Mouse (Mus musculus): ENCODE data around the gene Rtf2. TPM values are rescaled to one million over a fixed set of nuclear protein-coding genes. Genes with fewer than 3 reads are reported as not detected.
A peak's percentile ranks its signal among the peaks of the same experiment; 100 is the strongest.

Rtf2 gene
- 15.3 and 57.1 TPM in 2 replicates for polyA plus RNA-seq (2012; ENCODE audit: insufficient read depth, low replicate concordance)

DNA sequence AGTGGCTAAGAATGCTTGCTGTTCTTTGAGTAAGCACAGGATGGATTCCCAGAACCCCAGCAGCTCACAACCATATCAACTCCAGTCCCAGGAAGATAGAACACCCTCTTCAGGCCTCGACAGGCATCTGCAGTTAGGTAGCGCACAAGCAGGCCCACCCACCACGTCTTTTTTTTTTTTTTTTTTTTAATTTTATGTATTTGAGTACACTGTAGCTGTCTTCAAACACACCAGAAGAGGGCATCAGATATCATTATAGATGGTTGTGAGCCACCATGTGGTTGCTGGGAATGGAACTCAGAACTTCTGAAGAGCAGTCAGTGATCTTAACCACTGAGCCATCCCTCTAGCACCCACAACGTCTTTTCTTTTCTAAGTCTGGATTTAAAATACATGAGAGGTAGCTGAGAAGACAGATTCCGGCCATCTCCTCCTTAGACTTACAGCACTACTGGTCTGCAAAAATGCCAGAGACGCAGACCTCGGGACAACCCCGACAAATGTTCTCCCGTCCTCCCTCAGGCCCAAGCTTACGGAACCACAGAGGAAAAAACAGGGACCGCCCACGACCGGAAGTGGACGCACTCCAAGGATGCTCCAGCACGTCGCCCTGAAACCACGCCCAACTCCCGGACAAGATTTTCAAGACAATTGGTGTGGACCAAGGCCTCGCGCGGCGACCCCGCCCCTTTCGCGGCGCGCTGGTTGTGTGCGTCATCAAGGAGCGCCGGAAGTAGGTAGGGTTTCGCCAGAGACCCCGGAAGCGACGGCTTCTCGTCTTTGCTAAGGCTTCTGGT lies at the start of gene Rtf2:
TSS of gene Rtf2 (plus strand) at position 714 of the 797 bp plus-strand sequence.
- peak within 1 kb of the TSS; percentile 99 for H3K4me3 ChIP-seq (replicated peaks)
- H3K4me1 ChIP-seq, result peaks cover 74% of the 10 kb centered on the region
- H3K27me3 ChIP-seq (replicated peaks), result no peaks in the 10 kb centered on the region
- no peaks in the 10 kb centered on the region for H3K9me3 ChIP-seq
- peaks cover 32% of the 10 kb centered on the region for H3K36me3 ChIP-seq (replicated peaks; ENCODE audit: low read length)
- TF ChIP-seq FLI1 (IDR thresholded peaks at IDR 0.05; ENCODE audit: low read length), result peak; percentile 86
- TF ChIP-seq GATA1 (IDR thresholded peaks at IDR 0.05; ENCODE audit: borderline replicate concordance, low read length), result no peak

DNA sequence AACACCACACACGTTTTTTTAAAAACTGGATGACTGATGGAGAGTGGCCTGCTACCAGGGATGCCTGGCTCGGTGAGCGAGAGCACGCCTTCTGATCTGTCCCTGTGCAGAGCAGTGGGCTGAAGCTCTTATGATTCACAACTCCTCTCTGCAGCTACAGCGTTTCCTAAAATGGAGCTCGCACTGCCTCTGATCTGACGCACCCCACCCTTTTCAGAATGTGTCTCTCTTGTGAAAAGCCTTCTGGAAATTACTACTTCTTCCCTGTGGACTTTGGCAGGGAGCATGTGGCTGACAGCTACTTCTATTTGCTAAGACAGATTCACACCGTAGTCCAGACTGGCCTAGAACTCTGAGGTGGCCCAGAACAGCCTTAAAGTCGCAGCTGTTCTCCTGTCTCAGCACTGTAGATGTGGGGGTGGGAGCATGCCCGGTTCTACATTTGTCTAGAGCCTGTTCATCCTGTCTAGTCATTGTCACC lies 48.3 kb upstream of the Rtf2 start:
- no peak for TF ChIP-seq GATA1 (IDR thresholded peaks at IDR 0.05; ENCODE audit: borderline replicate concordance, low read length)
- no peak for TF ChIP-seq FLI1 (IDR thresholded peaks at IDR 0.05; ENCODE audit: low read length)
- peaks cover 73% of the 10 kb centered on the region for H3K4me1 ChIP-seq

DNA sequence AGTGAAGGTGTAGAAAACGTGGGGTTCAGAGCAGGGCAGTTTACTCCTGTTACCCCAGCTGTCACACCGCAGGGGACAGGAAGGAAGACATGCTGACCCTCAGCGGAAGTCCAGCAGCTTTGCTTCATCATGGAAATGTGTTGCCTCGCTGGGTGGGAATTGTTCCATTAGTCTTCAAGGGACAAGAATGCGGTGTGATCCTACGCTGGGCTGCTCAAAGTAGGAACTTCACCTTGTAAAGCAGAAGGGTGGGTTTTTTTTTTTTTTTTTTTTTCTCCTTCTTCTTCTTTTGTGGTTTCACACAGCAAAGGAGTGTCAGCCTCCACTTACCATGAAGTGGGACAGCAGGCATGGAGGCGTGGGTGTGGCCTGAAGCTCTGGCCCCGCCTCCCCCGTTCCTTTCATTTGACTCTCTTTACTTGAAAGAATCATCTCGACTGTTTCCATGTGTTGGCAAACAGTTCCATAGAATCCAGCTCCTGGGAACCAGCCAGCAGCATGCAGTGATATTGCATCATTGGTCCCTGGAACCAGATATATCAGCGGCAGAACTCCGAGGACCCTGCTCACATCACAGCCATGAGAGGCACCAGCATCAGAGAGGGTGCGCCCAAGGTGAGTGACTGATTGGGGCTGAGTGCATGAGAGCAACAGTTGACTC lies 46.8 kb upstream of the Rtf2 start, which contains the start of gene Cass4:
TSS of gene Cass4 (plus strand) at position 404 of the 661 bp plus-strand sequence.
- Histone ChIP-seq H3K9me3 (no peaks in the 10 kb centered on the region), H3K36me3 (replicated peaks; ENCODE audit: low read length) (peaks cover 30% of the 10 kb centered on the region), H3K4me1 (peaks cover 82% of the 10 kb centered on the region), H3K4me3 (replicated peaks) (peak within 1 kb of the TSS; percentile 94), H3K27me3 (replicated peaks) (no peaks in the 10 kb centered on the region)
- no peak for TF ChIP-seq GATA1 (IDR thresholded peaks at IDR 0.05; ENCODE audit: borderline replicate concordance, low read length)
- TF ChIP-seq FLI1 (IDR thresholded peaks at IDR 0.05; ENCODE audit: low read length), result no peak

More for the DNA sequence above, 48.3 kb upstream of the Rtf2 start:
- peaks cover 2% of the 10 kb centered on the region; the same call in 1 of the 2 replicates for H3K9me3 ChIP-seq
- peaks cover 22% of the 10 kb centered on the region for H3K36me3 ChIP-seq (replicated peaks; ENCODE audit: low read length)
- H3K27me3 ChIP-seq (replicated peaks), result no peaks in the 10 kb centered on the region
- peak overlapping the region; percentile 33 for H3K4me3 ChIP-seq (replicated peaks)

DNA sequence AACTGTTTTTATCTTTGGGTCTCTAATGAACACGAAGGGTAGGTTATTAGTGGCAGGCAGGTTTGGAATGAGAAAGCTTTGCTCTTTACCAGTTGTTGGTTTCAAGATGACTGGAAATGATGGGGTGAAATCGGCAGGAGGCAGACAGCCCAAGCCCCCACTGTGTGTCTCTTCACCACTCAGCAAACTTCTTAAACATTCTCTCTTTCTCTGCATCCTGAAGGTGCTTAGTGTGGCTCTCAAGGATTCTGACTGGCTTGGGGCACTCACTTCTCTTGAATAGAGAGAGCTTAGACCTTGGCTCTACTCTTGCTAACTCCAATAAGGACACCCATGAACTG lies 46.3 kb upstream of the Rtf2 start:
- H3K4me3 ChIP-seq (replicated peaks), result peak overlapping the region; percentile 94

DNA sequence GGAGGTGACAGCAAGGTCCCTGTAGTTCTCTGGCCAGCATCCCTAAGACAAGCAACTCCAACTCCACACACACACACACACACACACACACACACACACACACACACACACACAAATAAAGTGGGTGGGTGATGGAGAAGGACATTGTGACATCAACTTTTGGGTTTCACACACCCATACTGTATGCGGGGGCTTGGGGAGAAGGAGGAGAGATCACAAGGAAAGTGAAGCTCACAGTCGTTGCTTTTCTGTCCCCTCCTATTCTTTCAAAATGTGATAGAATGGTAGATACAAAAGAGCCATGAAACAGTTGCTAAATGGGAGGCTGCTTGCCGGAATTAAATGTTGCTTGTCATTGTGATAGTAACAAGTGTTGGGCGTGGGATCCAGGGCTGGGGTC lies 45.7 kb upstream of the Rtf2 start:
- Histone ChIP-seq H3K36me3 (replicated peaks; ENCODE audit: low read length) (peaks cover 42% of the 10 kb centered on the region), H3K4me1 (peaks cover 93% of the 10 kb centered on the region), H3K27me3 (replicated peaks) (no peaks in the 10 kb centered on the region), H3K4me3 (replicated peaks) (peak overlapping the region; percentile 94), H3K9me3 (no peaks in the 10 kb centered on the region)
- TF ChIP-seq GATA1 (IDR thresholded peaks at IDR 0.05; ENCODE audit: borderline replicate concordance, low read length) (no peak), FLI1 (IDR thresholded peaks at IDR 0.05; ENCODE audit: low read length) (no peak)

More for the DNA sequence above, 46.3 kb upstream of the Rtf2 start:
- Histone ChIP-seq H3K9me3 (no peaks in the 10 kb centered on the region), H3K27me3 (replicated peaks) (no peaks in the 10 kb centered on the region), H3K4me1 (peaks cover 87% of the 10 kb centered on the region), H3K36me3 (replicated peaks; ENCODE audit: low read length) (peaks cover 35% of the 10 kb centered on the region)
- no peak for TF ChIP-seq GATA1 (IDR thresholded peaks at IDR 0.05; ENCODE audit: borderline replicate concordance, low read length)
- no peak for TF ChIP-seq FLI1 (IDR thresholded peaks at IDR 0.05; ENCODE audit: low read length)

DNA sequence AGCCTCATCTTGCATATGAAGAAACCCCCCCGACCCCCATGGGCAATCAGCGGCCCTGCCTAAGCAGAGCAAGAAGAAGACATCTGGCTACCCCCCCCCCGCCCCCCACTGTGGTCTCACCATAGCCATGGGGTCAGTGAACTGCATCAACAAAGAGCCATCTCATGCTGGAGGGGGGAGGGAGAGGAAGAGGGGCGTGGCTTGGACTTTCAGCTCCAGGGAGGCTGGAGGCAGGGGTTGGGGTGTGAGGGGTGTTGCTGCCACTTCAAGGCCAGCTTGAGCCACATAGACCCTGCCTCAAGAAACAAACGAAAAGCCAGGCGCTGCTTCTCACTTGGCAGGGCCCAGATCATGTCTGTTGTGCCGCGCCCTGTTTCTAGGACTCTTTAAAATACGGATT lies 44.4 kb upstream of the Rtf2 start:
- Histone ChIP-seq H3K4me3 (replicated peaks) (peak overlapping the region; percentile 94), H3K4me1 (peaks cover 94% of the 10 kb centered on the region), H3K9me3 (no peaks in the 10 kb centered on the region), H3K36me3 (replicated peaks; ENCODE audit: low read length) (peaks cover 49% of the 10 kb centered on the region), H3K27me3 (replicated peaks) (no peaks in the 10 kb centered on the region)
- no peak for TF ChIP-seq GATA1 (IDR thresholded peaks at IDR 0.05; ENCODE audit: borderline replicate concordance, low read length)
- TF ChIP-seq FLI1 (IDR thresholded peaks at IDR 0.05; ENCODE audit: low read length), result no peak

DNA sequence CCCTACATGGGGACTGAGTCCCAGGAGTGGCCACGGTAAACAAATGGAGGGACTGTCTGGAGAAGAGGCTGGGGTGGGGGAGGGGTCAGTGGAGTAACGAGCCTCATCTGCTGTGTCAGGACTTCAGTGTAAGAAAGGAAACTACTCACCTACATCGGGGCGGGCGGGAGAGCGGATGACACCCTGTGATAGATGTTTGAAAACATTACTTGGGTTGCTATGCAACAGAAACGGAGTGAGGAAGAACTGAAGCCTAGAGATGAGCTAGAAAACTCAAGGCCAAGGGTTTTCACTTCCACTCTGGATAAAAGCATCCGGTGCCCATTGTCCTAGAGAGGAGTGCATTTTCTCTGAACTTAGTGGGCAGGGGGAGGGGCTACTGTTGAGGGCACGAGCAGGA lies 40.5 kb upstream of the Rtf2 start:
- Histone ChIP-seq H3K27me3 (replicated peaks) (no peaks in the 10 kb centered on the region), H3K4me1 (peaks cover 96% of the 10 kb centered on the region), H3K36me3 (replicated peaks; ENCODE audit: low read length) (peaks cover 80% of the 10 kb centered on the region), H3K9me3 (no peaks in the 10 kb centered on the region), H3K4me3 (replicated peaks) (peak overlapping the region; percentile 83)
- TF ChIP-seq GATA1 (IDR thresholded peaks at IDR 0.05; ENCODE audit: borderline replicate concordance, low read length) (no peak), FLI1 (IDR thresholded peaks at IDR 0.05; ENCODE audit: low read length) (no peak)

DNA sequence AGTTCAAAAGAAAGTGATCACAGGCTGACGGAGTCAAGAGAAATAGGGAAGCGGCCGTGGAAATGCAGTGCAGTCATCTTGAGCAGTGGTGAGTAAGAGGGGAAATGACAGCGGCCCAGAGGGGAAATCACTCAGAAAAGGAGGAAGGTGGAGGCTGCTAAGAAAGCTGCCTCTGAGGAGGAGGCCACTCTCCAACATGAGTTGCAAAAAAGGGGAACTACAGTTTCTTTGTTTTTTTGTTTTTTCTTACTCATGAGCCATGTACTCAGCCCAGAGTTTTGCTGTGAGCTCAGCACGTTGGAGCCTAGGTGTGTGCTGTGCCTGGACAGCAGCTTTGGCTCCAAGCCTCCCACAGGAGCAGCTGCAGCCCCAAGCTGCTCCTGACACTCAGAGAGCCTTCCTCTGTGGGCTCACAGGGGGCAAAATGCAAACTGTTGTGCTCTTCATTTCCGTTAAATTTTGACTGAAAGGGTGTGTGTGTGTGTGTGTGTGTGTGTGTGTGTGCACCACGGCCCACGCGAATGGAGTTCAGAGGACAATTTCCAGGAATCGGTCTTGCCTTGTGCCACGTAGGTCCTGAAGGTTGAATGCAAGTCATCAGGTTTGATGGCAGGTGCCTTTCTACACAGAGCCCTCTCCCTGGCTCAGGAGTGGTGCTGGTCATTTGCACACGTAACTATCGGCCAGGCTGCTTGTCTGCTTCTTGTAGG lies 39.1 kb upstream of the Rtf2 start:
- Histone ChIP-seq H3K27me3 (replicated peaks) (no peaks in the 10 kb centered on the region), H3K9me3 (no peaks in the 10 kb centered on the region), H3K4me1 (peaks cover 96% of the 10 kb centered on the region), H3K4me3 (replicated peaks) (peak overlapping the region; percentile 88), H3K36me3 (replicated peaks; ENCODE audit: low read length) (peaks cover 81% of the 10 kb centered on the region)
- TF ChIP-seq GATA1 (IDR thresholded peaks at IDR 0.05; ENCODE audit: borderline replicate concordance, low read length) (no peak), FLI1 (IDR thresholded peaks at IDR 0.05; ENCODE audit: low read length) (no peak)

DNA sequence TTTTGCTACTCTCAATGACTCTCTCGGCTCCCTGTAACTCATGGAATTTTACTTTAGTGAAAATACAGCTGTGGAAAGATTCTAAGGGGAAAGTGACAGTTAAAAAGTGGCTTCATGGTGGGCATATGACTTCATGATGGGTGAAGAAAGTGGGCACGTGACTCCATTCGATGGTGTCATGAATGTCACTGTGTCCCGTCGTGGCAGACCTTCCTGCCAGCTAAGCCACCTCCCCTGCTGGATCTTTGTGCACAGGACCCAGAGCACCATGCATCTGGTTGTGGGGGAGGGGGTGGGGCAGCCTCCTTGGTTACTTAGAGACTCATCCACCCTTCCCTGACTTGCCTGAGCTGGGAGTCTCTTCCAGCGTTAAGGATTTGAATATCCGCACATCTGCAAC lies 36.1 kb upstream of the Rtf2 start:
- TF ChIP-seq GATA1 (IDR thresholded peaks at IDR 0.05; ENCODE audit: borderline replicate concordance, low read length) (no peak), FLI1 (IDR thresholded peaks at IDR 0.05; ENCODE audit: low read length) (no peak)
- peaks cover 97% of the 10 kb centered on the region for H3K4me1 ChIP-seq
- peaks cover 83% of the 10 kb centered on the region for H3K36me3 ChIP-seq (replicated peaks; ENCODE audit: low read length)
- H3K27me3 ChIP-seq (replicated peaks), result no peaks in the 10 kb centered on the region
- H3K4me3 ChIP-seq (replicated peaks), result peak overlapping the region; percentile 77
- no peaks in the 10 kb centered on the region for H3K9me3 ChIP-seq

All from megakaryocyte, embryonic 14.5 days (primary cell).